Mouse (Mus musculus) liver, embryonic 14.5 days (tissue): ENCODE data around the gene Dennd2a.

Source experiments
- CTCF ChIP-seq: IDR thresholded peaks from 2 replicates; pipeline ENCODE4 v1.5.1; 2016; ENCODE audit warnings: antibody characterized with exemption, low read depth, control low read depth
- EP300 ChIP-seq: IDR thresholded peaks from 2 replicates; pipeline ENCODE4 v1.6.1; 2016; ENCODE audit warnings: antibody characterized with exemption, low read depth

DNA sequence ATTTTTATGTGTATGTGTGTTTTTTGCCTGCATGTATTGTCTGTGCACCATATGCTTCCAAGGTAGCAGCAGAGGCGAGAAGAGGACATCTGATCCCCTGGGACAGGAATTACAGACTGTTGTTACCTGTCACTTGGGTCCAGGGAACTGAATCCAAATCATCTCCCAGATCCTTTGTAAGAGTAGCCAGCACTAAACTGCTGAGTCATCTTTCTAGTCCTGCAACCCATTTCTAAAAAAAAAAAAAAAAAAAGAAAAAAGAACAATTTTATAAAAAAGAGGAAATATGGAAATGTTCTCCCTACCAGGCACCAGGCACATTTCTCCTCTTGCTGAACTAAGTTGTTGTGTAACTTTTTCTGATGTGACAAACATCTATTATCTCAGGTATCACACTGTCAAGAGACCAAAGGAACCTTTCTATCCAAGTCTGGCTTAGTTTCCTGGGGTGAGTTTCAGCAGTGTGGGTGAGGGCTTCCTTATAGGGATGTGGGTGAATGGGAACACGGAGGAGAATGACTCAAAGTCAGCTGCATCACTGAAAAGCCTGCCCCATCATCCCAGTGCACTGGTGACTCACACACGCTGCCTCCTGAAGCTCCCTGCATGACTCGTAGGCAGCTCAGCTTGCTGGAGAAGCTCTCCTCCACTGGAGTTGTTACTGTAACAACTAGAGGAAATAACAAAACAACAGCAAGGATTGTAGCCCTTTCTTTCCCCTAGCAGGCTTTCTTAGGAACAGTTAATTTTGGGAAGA is 110.1 kb downstream of the Dennd2a start:
- no peak for TF ChIP-seq CTCF
- no peak for TF ChIP-seq EP300
